Mouse (Mus musculus) left cerebral cortex, postnatal 10 days (tissue): ENCODE measurements around the gene Dhh. TPM values are rescaled to one million over a fixed set of nuclear protein-coding genes. Genes with fewer than 3 reads are reported as not detected.

Experiments used
- DNase-seq, 2 experiments: peaks; one replicate each; pipeline ENCODE4 v3.0.0; 2021 to 2022; ENCODE audit warnings: low spot score in 2 of 2, mixed read lengths in 1 of 2; ENCODE audit errors: extremely low spot score in 1 of 2
- intact Hi-C: fragments of 180-260 bp; cut with DNase I; formaldehyde crosslinking; loops from one replicate; pipeline ENCODE4 v1.15.1; 2025
- total RNA-seq, 2 experiments: library from RNA; stranded (reverse); gene quantifications; 2 replicates each; pipeline ENCODE4 v1.2.3; 2021

Dhh gene
- total RNA-seq, 2 experiments from 2014 or later: 0.16 to 0.47 TPM

DNA sequence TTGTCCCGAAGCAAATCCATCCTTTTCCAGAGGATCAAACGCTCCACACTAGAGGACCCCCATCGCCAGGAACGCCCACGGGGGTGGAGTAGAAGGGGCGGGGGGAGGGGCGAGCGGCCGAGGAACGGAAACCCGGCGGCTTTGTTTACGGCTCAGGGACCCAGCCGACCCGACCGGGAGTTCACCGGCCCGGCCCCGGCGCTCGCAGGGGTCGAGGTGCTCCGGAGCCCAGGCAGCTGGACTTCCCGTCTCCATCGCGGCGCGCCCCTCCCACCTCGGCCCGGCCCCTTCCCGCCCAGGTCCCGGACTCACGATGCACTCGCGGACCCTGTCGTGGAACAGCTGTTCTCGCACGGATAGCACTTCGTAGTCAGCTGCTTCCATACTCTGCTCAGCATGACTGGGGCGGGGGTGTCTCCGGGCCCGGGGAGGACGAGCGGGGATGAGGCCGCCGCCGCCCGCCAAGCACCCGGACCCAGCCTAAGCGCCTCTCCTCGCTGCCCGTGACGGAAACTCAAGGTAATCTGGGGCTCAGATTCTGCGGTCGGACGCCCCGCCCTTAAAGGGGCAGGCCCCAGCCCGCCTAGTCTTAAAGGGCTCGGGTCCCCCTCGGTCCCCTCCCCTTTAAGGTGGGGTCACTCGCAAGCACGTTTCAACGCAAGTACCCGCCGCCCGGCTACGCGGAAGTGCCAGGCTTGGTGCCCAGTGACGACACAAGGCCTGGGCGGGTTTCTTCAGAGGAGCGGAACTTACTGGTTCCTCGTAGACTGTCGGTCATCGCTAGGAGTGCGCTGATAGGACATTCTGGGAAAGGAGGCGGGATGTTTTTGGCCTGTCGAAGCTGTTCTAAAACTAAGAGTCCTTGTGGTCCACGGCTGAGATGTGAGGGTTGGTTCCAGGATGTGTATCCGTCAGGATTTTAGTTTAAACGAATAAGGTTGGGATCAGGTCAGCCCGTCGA lies 19.5 kb upstream of the Dhh start, which contains the start of gene Lmbr1l:
Gene Lmbr1l, minus strand, starts transcription at position 694 of the 961 bp plus-strand sequence.
- intact Hi-C loops: no loop called here

DNA sequence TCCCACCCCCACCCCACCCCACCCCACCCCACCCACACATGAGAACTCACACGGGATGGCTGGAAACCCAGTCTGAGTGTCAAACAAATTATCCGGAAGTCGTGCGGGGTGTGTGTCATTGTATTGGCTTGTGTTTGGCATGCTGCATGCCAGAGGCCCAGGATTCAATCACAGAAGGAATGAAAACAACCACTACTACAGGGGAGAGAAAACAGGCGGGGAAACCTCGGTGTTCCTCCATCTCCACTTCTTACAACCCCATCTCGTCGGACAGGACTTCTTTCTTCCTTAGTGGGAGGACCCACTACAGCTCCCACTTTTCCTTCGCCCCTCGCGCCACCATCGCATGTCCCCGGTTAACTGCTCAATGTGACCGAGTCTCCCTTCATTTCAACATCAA lies 18.8 kb upstream of the Dhh start:
- intact Hi-C loops: no loop called here
- DNase-seq: no peak

More for the DNA sequence above, 19.5 kb upstream of the Dhh start, which contains the start of gene Lmbr1l:
- peak; percentile 99 for DNase-seq

DNA sequence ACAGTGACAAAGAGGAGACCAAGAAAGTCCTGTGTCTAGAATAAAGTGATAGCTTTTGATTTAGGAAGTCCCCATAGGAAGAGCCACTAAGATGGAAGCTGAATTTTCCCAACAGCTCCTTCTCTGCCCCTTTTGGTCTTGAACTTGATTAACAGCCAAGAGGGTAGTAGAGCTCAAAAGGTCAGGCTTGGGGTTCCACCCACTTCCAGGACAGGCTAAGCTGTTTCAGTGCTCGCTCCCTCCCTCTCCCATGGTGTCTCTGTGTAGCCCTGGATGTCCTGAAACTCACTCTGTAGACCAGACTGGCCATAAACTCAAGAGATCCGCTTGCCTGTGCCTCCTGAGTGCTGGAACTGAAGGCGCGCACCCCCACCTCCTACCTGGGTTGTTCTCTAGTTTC lies 17.7 kb upstream of the Dhh start:
- no peak for DNase-seq
- intact Hi-C loops: no loop called here

DNA sequence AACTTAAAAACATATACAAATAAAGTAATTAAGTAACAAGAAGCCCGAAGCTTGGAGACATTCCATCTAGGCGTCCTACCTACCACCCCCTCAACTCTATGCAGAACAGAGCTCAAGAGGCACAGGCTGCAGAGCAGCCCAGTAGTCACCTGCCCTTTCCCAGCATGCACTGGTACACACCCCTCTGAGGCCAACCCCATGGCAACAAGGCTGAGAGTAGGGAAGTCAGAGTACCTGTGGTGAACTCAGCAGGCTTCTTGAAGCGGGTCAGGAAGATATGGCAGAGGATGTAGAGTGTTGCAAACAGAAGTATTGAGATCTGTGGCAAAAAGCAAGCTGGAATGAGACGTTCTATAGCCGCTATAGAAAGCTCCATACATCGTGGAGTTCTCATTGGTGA lies 16.6 kb upstream of the Dhh start:
- intact Hi-C loops: no loop called here
- no peak for DNase-seq

DNA sequence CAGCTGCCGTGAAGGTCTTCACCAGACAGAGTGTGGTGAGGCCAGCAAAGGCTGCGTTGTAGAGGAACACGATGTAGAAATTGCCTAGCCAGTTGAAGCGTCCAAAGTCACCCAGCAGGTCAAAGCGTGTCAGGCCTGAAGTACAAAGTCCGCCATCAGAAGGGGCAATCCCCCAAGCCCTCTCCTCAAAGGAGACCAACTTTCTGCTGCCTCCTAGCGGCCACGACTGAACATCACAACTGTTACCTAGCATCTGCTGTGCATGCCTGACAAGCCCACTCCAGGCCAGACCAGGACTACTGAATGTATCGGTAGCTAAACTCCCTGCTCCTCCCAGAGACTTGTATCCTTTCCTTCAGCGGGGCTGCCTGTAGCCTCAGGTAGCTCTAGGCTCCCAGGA lies 6.4 kb upstream of the Dhh start:
- intact Hi-C loops: no loop called here
- peak in 1 of 2 experiments; percentile 50 for DNase-seq

DNA sequence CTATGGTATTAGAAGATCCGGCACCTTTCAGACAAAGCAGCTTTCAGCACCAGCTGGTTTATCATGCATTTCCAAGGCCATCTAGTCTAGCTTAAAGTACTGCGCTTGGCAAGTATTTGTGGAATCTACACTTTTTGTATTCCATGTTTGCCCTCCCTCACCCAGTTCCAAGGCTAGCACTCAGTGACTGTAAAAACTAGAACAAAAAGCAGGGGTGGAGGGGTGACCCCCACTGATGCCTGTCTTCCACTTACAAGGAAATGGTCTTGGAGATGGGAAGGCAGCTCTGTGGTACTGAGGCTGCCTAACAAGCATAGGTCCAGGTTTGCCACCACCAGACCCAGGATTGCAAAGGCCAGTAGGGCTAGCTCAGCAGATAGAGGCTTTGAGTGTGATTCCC lies 4.3 kb upstream of the Dhh start:
- intact Hi-C loops: no loop called here
- no peak for DNase-seq

DNA sequence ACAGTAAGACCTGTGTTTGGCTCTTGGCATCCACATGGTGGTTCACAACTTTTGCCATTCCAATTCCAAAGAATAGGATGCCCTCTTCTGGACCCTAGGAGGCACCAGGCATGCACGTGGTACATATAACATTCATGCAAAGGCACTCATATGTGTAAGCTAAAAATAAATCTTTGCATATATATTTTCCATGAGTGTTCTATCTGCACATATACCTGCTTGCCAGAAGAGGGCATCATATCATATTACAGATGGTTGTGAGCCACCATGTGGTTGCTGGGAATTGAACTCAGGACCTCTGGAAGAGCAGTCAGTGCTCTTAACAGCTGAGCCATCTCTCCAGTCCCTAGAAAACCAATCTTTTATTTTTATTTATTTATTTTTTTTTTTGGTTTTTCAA lies 3.2 kb upstream of the Dhh start:
- intact Hi-C loops: no loop called here
- no peak for DNase-seq

DNA sequence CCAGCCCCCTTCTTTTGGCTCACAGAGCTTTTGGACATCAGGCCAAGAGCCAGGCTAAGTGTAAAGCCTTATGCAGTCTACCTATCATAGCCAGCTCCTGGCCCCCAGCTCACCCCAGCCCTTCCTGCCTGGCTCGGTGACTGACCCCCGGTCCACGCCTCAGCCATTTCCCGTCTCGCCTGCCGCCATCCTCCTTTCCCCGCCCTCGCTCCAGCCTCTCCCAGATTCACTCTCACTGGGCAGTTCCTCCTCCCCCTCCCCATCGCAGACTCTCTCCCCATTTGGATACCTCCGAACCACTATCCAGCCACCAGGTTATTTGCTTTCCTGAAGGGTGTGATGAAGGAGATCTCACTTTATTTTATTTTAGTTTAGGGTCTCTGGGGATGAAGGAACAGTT lies 845 bp downstream of the Dhh start:
- intact Hi-C loops: no loop called here

DNA sequence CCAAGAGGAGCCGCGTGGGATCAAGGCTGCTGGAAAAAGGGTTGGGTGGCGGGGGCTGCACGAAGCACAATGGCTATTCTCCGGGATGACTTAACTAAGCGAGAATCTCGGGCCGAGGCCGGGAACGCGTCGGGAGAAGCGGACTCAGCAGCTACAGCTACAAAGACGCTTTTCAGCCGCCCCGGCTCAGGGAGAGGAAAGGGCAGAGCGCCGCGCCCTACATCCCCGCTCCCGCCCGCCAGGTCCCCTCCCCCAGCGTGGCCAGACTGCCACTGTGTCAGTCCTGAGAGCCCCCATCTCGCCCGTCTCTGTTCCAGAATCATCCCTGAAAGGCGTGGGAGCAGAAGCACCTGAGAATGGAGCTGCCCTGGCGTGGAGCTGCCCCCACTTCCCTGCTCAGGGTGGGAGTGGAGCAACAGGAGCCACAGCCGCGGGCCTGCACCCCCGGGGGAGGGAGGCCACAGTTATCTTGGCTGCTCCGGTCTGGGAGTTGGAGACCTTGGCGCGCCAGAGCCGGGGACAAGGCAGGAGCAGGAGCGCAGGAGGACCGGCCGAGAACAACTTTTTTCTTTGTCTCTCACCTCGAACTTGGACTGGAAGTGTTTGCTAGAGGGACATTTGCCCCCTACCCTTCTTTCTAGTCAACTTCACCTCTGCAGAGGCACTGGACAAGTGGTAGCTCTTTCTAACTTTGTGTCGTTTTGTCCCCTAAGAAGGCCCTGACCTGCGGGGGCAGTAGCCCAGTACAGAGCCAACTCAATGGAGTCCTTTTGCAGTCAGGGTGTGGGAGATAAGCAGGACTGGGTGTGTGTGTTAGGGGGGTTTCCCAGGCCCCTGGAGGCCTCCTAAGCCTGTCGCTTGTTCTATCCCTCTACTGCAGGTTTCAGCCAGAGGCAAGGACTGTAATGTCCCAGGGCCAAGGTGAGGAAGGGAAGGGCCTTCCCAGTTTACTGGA lies 2.4 kb downstream of the Dhh start:
- DNase-seq: peak in 1 of 2 experiments; percentile 61
- intact Hi-C loops: no loop called here

More for the DNA sequence above, 845 bp downstream of the Dhh start:
- peak in 1 of 2 experiments; percentile 52 for DNase-seq

DNA sequence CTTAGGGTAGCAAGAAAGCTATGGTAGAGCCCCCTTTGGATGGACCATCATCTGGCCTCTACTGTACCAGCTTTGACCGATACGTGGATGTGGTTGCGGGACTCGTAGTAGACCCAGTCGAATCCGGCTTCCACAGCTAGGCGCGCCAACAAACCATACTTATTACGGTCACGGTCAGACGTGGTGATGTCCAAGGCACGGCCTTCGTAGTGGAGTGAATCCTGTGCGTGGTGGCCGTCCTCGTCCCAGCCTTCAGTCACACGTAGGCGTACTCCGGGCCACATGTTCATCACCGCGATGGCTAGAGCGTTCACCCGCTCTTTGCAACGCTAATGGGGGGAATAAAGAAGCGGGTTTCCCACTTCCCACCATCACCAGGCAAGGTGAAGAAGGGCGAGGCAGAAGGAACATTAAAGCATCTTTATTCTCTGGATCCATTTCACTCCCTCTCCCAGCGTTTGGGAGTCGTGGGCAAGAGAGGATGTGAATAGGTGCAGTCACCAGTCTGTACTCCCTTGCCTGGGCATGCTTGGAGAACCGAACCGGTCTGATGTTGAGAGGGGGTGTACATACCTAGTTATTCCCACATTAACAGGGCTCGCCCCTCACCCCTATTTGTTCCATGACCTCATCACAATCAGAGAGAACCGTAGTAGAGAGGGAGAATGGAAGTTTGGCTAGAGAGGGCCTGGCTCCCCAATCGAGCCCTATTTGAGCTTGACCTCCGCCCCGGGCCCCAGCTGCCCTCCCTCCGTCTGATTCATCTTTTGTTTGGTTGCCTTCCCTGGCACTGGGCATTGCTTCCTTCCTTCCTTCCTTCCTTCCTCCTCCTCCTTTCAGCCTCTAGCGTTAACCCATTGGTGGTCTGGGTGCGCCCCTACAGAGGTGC lies 3.4 kb downstream of the Dhh start:
- intact Hi-C loops: loop anchor here (5.0 kb wide), 1 partner anchor 102 kb away; no protein-coding TSS in a partner anchor
- no peak for DNase-seq

DNA sequence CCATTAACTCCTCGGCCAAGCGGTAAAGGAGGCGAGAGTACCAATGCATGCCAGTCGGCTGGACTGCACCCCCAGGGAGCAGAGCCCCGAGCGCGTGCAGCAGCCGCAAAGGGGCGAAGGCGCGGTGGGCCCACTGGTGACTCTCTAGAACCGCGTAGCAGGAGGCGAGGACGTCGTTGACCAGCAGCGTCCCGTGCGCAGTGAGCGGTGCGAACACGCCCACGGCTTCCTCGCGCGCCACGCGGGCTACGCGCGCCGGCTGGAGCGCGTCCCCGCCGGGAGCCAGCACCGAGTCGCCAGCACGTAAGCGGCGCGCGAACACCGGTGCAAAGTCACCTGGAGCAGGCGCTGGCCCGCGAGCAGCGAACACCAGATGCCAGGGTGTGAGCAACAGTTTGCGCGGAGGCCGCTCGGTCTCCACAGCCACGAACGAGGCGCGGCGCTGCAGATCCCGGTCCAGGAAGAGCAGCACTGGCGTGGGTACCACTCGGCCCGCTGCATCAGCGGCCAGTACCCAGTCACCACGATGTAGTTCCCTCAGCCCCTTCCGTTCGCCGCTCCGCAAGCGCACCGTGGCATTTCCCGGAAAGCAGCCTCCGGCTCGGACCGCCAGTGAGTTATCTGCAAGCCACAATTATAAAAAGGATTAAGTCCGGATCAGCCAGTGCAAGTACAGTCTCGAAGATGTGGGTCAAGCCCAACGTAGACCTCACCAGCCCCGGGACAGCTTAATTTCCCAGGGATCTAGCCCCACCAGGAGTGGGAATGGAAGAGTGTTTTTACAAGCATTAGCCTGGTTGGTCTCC lies 4.2 kb downstream of the Dhh start, which contains the start of gene Rhebl1:
Gene Rhebl1, minus strand, starts transcription at position 601 of the 806 bp plus-strand sequence.
- intact Hi-C loops: loop anchor here (5.0 kb wide), 1 partner anchor 103 kb away; no protein-coding TSS in a partner anchor
- DNase-seq: peak in 1 of 2 experiments; percentile 71

DNA sequence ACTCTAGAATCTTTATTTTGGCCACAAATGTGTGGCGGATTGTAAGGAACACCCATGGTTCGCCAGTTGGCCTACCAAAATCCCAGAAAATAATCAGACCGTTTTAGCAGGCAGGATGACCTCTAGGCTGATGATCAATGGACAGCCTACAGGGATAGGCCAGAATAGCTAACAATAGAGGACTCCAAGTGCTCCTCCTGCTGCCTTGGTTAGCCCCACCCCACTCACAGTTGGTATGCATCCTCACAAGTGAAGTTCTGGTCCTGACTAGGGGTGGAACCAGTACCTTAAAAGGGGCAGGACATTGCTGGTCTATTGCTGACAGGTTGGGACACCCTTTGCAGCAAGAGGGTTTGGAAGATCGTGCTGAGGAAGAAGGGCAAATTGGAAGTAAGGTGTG lies 5.3 kb downstream of the Dhh start:
- intact Hi-C loops: loop anchor here (5.0 kb wide), 1 partner anchor 104 kb away; no protein-coding TSS in a partner anchor
- DNase-seq: no peak

DNA sequence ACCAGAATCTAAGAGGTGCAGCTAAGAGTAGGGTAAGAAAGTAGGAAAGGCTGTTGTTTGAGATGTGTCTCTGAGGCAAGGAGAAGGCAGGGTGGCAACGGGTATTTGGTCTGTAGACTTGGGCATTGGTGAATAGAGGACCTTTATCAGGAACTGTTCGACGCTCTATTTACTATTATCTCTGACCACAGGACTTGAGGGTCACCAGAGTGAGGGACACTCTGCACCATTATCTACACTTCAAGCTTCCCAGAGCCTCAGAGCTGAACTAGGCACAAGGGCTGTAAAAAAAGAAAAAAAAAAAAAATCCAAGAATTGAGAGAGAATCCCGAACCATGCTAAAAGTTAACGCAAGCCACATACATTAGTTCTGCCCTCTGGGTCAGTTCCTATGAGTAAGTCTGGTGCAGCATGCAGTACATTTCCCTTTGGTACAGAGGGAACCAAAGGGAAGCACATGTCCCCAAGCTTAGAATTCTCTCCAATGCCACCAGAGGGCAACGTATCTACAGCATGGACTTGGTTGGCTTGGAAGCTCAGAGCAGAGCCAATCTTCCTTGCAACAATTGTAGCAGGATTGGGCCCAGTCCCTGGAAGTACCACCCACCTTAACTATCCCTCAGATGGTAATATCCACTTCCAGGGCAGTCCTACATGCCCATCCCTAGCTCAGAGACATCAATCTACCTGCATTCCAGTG lies 6.3 kb downstream of the Dhh start:
- intact Hi-C loops: loop anchor here (1.0 to 5.0 kb wide), 2 partner anchors 36 to 105 kb away; no protein-coding TSS in a partner anchor
- DNase-seq: peak; percentile 62 to 67

DNA sequence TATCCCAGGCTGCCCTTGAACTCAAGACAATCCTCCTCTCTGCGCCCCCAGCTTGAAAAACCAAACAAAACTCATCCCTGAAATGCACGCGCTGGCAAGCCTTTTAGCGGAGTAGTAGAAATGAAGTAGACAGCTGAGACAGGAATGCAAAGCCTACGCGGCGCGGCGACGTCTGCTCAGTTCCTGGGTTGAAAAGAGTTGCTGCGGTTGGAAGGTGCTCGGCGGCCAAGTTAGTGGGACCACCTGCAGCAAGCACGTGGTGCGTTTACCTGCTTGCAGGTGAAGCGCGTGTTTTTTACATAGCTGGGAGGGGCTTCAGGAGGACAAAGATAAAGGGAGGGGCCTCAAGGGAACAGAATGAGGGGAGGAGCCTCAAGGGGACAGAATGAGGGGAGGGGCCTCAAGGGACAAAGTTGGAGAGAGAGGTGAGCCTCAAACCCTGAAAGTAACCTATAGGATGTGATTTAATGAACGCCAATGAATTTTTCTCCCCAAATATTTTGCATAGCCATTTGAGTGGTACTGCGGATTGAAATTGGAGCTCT lies 7.1 kb downstream of the Dhh start:
- no peak for DNase-seq
- intact Hi-C loops: loop anchor here (5.0 kb wide), 1 partner anchor 106 kb away; no protein-coding TSS in a partner anchor

DNA sequence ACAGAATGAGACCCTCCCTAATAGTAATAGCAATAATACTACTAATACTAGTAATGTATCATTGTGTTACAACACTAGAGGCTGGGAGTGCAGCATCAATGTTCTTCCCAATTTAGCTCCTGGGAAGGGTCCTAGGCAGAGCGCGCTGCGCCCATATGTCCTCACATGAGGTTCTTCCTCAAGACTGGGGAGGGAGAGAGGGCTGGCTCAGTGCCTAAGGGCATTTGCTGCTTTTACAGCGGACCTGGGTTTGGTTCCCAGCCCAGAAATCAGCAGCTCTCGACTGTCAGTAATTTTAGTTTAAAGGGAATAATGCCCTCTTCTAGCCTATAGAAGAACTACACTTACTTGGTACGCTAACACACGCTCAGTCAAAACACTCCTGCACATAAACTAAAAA lies 10.8 kb downstream of the Dhh start:
- no peak for DNase-seq
- intact Hi-C loops: no loop called here

DNA sequence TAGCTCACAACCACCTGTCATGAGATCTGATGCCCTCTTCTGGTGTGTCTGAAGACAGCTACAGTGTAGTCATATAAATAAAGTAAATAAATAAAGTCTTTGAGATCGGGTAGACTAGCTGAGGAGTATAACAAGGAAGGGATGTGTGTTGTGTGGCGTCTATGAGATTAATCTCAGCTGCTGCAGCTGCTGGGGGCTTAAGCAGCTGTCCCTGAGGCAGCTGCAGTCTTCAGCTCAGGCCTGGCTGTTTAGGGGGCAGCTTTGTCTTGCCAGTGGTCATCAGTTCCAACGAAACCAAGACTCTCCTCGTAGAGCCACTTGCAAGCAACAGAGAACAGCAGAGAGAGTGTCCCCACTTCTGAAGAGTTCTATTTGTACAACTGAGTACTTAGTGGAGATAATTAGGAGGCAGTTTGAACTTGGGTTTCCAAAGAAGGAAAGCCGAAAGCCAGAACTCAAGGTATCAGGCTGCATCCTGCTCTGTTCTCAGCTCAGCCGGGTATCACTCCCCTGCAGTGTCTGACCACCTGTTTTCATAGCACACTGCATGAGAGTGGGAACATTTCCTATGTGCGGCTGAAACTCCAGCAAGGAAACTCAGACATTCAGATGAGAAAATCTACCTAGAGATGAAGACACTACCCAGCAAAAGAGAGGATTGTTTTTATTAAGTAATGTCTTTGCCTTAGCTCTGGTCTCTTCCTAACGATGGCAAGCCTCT lies 11.5 kb downstream of the Dhh start:
- no peak for DNase-seq
- intact Hi-C loops: no loop called here
